Mouse (Mus musculus) stomach, postnatal 0 days (tissue): ENCODE measurements around the gene Crls1. TPM values are rescaled to one million over a fixed set of nuclear protein-coding genes. Genes with fewer than 3 reads are reported as not detected.
A peak's percentile ranks its signal among the peaks of the same experiment; 100 is the strongest.

Experiments used
- ATAC-seq: fragments of 200-750 bp; cut with Nextera tagmentation; 2 replicates; pipeline ENCODE4 v1.8.0; 2017; ENCODE audit not compliant: low FRiP score, low TSS enrichment
- DNase-seq: peaks from one replicate; pipeline ENCODE4 v3.0.0-alpha.2; 2016; ENCODE audit warnings: low spot score
- H3K27ac ChIP-seq: fragments of 300-500 bp; sonication (generic); replicated peaks from 2 replicates; pipeline ENCODE4 v1.5.1; 2014; ENCODE audit warnings: mild to moderate bottlenecking, control low read depth
- H3K27me3 ChIP-seq: fragments of 300-500 bp; sonication (generic); 2 replicates; pipeline ENCODE4 v1.6.1; 2014; ENCODE audit warnings: low read length; ENCODE audit not compliant: control insufficient read depth, insufficient read depth
- H3K36me3 ChIP-seq: fragments of 300-500 bp; sonication (generic); 2 replicates; pipeline ENCODE4 v1.6.1; 2014; ENCODE audit warnings: low read length, mixed read lengths; ENCODE audit not compliant: control insufficient read depth, insufficient read depth
- H3K4me1 ChIP-seq: fragments of 300-500 bp; sonication (generic); replicated peaks from 2 replicates; pipeline ENCODE4 v1.6.1; 2014; ENCODE audit warnings: antibody characterized with exemption; ENCODE audit not compliant: control insufficient read depth, insufficient read depth
- H3K4me2 ChIP-seq: fragments of 300-500 bp; sonication (generic); replicated peaks from 2 replicates; pipeline ENCODE4 v1.6.1; 2014; ENCODE audit warnings: low read depth, mild to moderate bottlenecking, control low read depth, moderate library complexity
- H3K4me3 ChIP-seq: fragments of 300-500 bp; sonication (generic); 2 replicates; pipeline ENCODE4 v1.5.1; 2014; ENCODE audit warnings: low read depth, low read length, control low read depth
- H3K9ac ChIP-seq: fragments of 300-500 bp; sonication (generic); 2 replicates; pipeline ENCODE4 v1.6.1; 2014; ENCODE audit warnings: mild to moderate bottlenecking, low read length, control low read depth, mixed read lengths
- H3K9me3 ChIP-seq: fragments of 300-500 bp; sonication (generic); 2 replicates; pipeline ENCODE4 v1.6.1; 2016; ENCODE audit warnings: low read length; ENCODE audit not compliant: control insufficient read depth
- CTCF ChIP-seq: IDR thresholded peaks from 2 replicates; pipeline ENCODE4 v1.5.1; 2016; ENCODE audit warnings: antibody characterized with exemption, low read depth, mild to moderate bottlenecking, moderate library complexity
- EP300 ChIP-seq: optimal IDR thresholded peaks from 2 replicates; pipeline ENCODE3; 2016; ENCODE audit warnings: antibody characterized with exemption
- WGBS: fragments of 180-500 bp; shearing (Covaris S2); extraction: QIAGEN DNeasy Blood & Tissue Kit; methylation state at CpG from one replicate; pipeline ENCODE4 v1.1.7; 2014; 5-methylcytosine and 5-hydroxymethylcytosine counted together
- polyA plus RNA-seq: library from polyadenylated mRNA; unstranded; fragments of >200 nt; fragmentation: Nextera tagmentation; extraction: Ambion mirVana; gene quantifications from 2 replicates; pipeline ENCODE4 v1.2.1, GENCODE M21; 2015

Crls1 gene
- polyA plus RNA-seq, 1 experiment from 2014 or later: 27.8 TPM

DNA sequence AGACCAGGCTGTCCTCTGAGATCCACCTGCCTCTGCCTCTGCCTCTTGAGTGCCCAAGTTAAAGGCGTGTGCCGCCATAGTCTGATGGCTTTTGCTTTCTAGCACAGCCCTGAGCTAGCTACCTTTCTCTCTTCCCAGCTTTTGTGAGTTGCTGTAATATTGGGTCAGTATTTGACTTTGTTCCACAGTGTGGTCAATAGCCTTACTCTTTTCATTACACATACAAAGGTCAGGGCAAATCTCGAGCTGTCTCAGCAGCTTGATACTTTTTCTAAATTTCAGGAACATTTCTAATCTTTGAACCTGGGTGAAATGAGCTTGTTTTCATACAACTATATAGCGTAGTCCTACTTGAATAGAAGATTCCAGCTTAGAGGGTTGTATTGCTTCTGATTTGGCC is 1.9 kb downstream of the Crls1 start:
- DNase-seq (no peak), ATAC-seq (no peak)
- Histone ChIP-seq H3K9me3 (no peaks in the 10 kb centered on the region), H3K27ac (no peak overlapping the region), H3K4me3 (no peak overlapping the region), H3K36me3 (peaks cover 2% of the 10 kb centered on the region; the same call in 1 of the 2 replicates), H3K27me3 (no peaks in the 10 kb centered on the region), H3K9ac (no peak overlapping the region), H3K4me1 (peaks cover 7% of the 10 kb centered on the region; the same call in 1 of the 2 replicates), H3K4me2 (no peak overlapping the region; the same call in 1 of the 2 replicates)
- WGBS: 85% methylated on average over 4 of the region's 4 CpGs
- TF ChIP-seq EP300: no peak

DNA sequence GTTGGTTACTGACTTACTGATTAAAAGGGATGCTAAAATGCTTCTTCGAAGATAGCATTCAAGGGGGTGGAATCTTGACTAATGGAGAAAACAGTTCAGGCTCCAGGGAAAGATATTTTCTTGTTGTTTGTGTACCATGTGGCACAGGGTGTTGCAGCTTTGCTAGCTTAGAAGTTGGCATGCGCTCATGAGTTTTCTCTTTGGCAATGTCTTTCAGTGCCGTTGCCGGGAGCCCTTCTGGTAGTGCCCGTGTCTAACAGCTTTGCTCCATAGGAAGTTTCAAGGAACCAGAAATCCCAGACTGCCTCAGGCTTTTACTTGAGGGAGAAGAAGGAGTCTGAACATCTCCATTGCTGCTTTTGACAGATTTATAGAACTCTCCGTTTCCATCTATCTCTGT is 2.7 kb downstream of the Crls1 start:
- 91% methylated on average over 6 of the region's 6 CpGs for WGBS
- no peak overlapping the region for H3K9ac ChIP-seq
- H3K4me1 ChIP-seq: peaks cover 7% of the 10 kb centered on the region; the same call in 1 of the 2 replicates
- TF ChIP-seq CTCF (no peak), EP300 (no peak)
- DNase-seq: no peak
- no peak overlapping the region for H3K27ac ChIP-seq
- peaks cover 2% of the 10 kb centered on the region; the same call in 1 of the 2 replicates for H3K36me3 ChIP-seq
- H3K4me2 ChIP-seq: no peak overlapping the region
- H3K4me3 ChIP-seq: no peak overlapping the region
- H3K9me3 ChIP-seq: no peaks in the 10 kb centered on the region
- ATAC-seq: no peak
- no peaks in the 10 kb centered on the region for H3K27me3 ChIP-seq

DNA sequence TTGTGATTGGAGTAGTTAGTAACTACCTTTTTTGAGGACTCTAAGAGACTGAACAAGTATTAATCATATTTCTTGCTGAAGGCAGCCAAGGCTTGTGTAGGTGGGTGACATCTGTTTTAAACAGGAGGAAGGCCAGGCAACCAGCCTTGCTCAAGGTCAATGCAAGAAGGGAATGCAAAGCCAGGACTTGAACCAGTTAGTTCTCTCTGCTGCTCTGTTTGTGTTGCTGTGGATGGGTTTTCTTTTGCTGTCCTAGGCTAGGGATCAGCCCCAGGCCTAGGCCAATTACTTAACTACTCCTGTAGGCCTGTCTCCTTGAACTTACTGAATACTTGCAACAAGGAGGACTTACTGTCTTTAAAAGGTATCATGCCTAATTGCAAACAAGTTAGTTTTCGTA is 6.6 kb downstream of the Crls1 start:
- TF ChIP-seq EP300 (no peak), CTCF (no peak)
- 87% methylated on average over 1 of the region's 1 CpGs for WGBS
- Histone ChIP-seq H3K27me3 (no peaks in the 10 kb centered on the region), H3K36me3 (peaks cover 2% of the 10 kb centered on the region; the same call in 1 of the 2 replicates), H3K9ac (no peak overlapping the region), H3K27ac (no peak overlapping the region), H3K9me3 (no peaks in the 10 kb centered on the region), H3K4me3 (no peak overlapping the region), H3K4me1 (no peaks in the 10 kb centered on the region), H3K4me2 (no peak overlapping the region)
- no peak for ATAC-seq
- DNase-seq: no peak

GRCm38 (mm10) chr2:132856333-132856732 is 9.9 kb downstream of the Crls1 start:
- peak; percentile 66; the same call in 1 of the 2 replicates for ATAC-seq

GRCm38 (mm10) chr2:132860435-132860834 is 14.0 kb downstream of the Crls1 start:
- H3K9ac ChIP-seq: no peak overlapping the region
- no peak overlapping the region for H3K27ac ChIP-seq
- H3K27me3 ChIP-seq: no peaks in the 10 kb centered on the region
- no peak overlapping the region for H3K4me2 ChIP-seq
- H3K4me1 ChIP-seq: no peaks in the 10 kb centered on the region
- TF ChIP-seq EP300 (no peak), CTCF (no peak)
- H3K4me3 ChIP-seq: no peak overlapping the region
- H3K36me3 ChIP-seq: no peaks in the 10 kb centered on the region; the same call in 1 of the 2 replicates
- ATAC-seq: no peak
- no peaks in the 10 kb centered on the region for H3K9me3 ChIP-seq
- no peak for DNase-seq

More at GRCm38 (mm10) chr2:132856333-132856732, 9.9 kb downstream of the Crls1 start:
- Histone ChIP-seq H3K9me3 (no peaks in the 10 kb centered on the region), H3K4me3 (no peak overlapping the region), H3K9ac (no peak overlapping the region), H3K4me2 (no peak overlapping the region), H3K27me3 (no peaks in the 10 kb centered on the region), H3K27ac (no peak overlapping the region), H3K36me3 (peaks cover under 1% of the 10 kb centered on the region; the same call in 1 of the 2 replicates), H3K4me1 (no peaks in the 10 kb centered on the region)
- TF ChIP-seq EP300 (no peak), CTCF (0 out of 2 replicates have a peak, but pooled peaks have one; percentile 13)
- WGBS: 75% methylated on average over 5 of the region's 5 CpGs
- no peak for DNase-seq

DNA sequence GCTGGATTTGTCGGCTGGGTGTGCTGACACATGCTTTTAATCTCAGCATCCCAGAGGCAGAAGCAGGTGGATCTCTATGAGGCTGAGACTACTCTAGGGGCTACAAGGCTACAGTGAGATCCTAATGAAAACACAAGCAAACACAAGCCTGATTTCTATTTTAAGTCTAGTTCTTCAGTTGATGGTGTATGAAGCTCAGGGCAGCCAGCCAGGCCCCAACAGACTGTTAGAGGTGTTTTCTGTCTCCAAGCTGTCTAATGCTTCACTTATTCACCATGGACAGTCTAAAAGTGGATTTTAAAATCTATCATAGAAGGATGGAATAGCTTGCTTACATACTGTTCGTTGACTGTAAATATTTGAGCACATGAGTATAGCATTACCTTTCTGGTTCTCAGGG is 15.0 kb downstream of the Crls1 start:
- WGBS: 87% methylated on average over 2 of the region's 2 CpGs
- H3K36me3 ChIP-seq: no peaks in the 10 kb centered on the region; the same call in 1 of the 2 replicates
- DNase-seq: no peak
- no peaks in the 10 kb centered on the region for H3K9me3 ChIP-seq
- H3K4me3 ChIP-seq: no peak overlapping the region
- ATAC-seq: no peak
- H3K27ac ChIP-seq: no peak overlapping the region
- no peak overlapping the region for H3K9ac ChIP-seq
- H3K4me2 ChIP-seq: no peak overlapping the region
- no peak for TF ChIP-seq EP300
- TF ChIP-seq CTCF: no peak
- no peaks in the 10 kb centered on the region for H3K4me1 ChIP-seq
- H3K27me3 ChIP-seq: no peaks in the 10 kb centered on the region
